Mouse (Mus musculus): ENCODE measurements around the gene Carmil1.

Carmil1 gene

DNA sequence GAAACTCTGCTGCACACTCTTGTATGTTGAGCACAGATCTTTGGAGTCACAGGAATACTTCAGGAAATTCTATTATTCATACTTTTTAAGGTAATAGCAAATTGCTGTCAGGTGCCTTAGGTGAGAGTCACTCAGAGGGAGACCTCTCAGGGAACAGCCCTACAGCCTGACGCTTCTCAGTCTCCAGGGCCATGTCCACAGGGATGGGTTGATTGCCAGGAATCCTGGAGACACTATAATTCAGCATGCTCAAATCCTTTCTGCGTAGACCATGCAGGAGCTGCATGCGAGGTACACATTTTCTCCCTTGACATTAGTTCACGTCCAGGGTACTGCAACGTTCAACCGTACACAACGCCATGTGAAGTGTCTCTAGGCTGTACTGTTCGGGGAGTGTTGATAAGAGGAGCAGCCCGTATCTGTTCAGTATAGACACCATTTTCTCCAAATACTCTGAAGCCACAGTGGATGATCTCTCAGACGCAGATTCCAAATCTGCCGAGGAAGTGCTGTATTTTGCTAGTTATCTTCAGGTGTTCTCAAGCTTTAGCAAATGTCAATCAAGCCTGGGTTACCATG lies 180.0 kb downstream of the Carmil1 start:
- no peak for DNase-seq

GRCm38 (mm10) chr13:24096573-24096972 lies 184.0 kb downstream of the Carmil1 start:
- no peak for DNase-seq

GRCm38 (mm10) chr13:24094825-24095547 lies 185.6 kb downstream of the Carmil1 start:
- no peak for DNase-seq

DNA sequence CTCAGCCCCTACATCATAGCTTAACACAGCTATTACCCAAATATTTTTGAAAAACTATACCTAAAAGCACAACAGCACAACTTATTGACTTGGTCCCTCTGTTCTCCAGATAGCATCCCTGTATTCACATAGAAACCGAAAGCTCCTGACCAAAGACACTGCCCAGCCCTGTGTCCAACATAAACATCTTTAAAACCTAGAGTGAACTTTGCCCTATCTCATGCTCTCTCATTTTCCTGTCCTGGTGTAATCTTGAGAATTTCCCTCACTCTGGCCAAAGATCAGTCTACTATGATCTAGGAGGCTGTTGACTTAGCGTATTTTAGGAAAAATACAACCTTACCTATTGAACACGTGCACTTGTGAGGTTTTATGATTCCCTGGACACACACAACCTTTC lies 187.5 kb downstream of the Carmil1 start:
- no peak for DNase-seq

DNA sequence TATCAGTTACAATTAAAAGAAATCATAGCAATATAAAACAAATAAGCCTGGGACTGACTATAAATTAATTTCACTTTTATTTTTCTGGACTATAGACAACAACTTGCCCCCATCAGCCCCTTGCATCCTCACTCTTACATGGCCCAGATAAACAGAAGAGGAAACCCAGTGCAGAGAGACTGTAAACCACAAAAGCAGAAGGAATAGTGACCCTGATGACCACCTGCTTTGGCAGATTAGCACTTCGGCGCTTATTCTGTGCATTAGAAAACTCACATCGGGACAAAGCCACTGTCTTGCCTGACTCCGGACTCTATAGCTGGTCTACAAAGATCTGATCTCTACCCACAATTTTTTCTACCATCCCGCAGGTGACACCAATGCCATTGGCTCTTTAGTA lies 188.5 kb downstream of the Carmil1 start:
- no peak for DNase-seq

DNA sequence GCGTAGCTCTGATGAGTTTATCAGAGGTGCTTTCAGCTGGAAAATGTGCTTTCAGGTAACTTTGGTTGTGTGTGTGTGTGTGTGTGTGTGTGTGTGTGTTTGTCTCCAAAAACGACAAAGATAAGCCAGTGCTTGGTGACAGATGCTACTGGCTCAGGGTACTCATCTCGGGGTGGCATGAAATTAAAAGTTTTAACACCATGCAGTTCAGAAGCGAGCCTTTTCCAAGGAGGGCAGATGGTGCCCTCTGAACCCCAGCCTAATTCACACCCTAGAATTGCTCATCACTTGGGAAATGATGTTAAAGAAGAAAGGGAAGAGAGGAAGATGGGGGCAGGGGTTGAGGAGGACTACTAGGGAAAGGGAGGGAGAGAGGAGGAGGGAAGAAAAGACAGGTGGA lies 198.4 kb downstream of the Carmil1 start:
- no peak for DNase-seq

DNA sequence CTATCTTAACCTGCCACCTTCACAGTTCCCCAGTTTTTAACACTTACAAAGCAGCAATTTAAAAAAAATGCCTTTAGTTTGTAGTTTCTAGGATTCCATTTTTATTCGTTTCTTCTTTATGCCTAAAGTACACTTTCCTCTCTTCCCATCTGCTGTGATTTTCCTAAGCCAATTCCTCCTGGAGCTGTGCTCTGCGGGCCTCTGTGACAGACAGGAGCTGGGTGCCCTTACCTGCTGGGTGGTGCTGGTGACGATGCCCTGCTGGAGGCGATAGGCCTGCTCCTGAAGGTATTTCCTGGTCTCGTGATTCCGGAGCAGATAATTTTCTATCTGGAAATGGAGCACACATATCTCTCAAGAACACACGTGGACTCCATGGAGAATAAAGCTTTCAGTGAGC lies 198.9 kb downstream of the Carmil1 start:
- DNase-seq: peak; percentile 24 to 31

- no peak for DNase-seq
Observed at GRCm38 (mm10) chr13:24072588-24072987, 208.0 kb downstream of the Carmil1 start.

- no peak for DNase-seq
Observed at GRCm38 (mm10) chr13:24067553-24067952, 213.0 kb downstream of the Carmil1 start.

GRCm38 (mm10) chr13:24065536-24065935 lies 215.1 kb downstream of the Carmil1 start:
- no peak for DNase-seq

GRCm38 (mm10) chr13:24062770-24063169 lies 217.8 kb downstream of the Carmil1 start:
- DNase-seq: no peak

DNA sequence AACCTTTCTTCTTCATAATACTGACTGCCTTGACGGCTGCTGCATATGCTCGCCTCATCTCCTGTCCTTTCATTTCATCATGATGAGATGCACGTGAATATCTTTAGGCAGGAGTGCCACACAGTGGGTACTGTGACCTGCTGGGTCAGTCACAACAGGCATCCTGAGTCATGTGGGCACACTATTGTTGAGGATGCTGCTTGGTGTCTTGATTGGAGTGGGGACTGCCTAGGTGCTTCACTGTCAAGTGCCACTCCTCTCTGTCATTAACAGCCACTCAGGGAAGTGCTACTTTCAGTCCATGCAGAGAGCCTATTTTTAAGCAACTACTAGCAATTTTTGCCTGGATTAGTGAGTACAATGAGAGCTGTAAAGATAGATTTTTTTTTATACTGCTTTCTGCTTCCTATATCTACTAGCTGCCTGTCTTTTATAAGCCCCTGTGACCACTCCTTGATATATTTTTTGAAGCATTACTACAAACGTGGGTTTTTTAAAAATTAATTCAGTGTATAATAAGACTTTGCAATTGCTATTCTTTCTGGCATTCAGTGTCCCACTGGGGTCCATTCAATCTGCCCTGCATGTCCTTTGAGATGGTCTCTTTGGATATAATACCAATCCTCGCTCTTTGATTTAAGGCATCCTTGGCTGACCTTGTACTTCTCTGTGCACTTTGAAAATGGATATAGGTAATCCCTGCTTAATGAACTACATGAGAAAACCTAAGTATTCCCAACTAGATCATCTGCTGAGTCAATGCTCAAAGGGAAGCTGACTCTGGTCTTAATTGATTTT lies 225.3 kb downstream of the Carmil1 start:
- no peak for DNase-seq

- no peak for DNase-seq
Observed at GRCm38 (mm10) chr13:24051496-24051895, 229.1 kb downstream of the Carmil1 start.

DNA sequence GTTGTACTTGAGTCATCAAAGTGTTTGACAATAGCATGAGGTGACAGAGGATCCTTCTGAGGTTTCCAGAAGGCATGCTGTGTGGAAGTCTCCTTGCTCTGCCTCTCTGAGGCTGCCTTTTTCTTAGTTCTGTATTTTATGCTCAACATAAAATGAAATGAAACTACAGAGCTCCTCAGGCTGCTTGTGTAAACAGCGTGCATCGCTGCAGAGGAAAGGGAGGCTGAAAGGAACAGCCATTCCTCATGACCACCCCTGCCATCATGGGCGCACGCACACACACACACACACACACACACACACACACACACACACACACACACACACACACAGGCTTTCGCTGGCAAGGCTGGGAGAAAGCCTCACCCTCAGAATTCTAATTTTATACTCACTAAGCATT lies 230.3 kb downstream of the Carmil1 start:
- DNase-seq: no peak

GRCm38 (mm10) chr13:24049267-24050034 lies 231.1 kb downstream of the Carmil1 start:
- DNase-seq: peak; percentile 77 to 79

DNA sequence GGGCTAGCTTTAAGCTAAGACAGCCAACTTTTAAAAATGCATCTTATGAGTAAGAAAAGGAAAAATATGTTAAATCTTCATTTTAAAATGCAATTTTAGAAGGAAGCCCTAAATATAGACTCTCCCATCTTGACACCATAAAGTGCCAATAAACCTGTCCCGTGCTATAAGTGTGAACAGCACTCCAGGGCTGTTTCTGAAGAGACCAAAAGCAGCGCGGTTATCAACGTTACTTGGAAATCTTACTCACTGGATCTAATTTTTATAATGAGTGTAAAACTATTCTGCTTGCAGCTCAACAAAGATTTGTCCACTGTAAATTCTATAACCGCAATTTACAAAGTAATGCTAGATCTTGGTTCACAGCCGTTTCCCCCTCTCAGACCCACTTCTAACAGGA lies 232.0 kb downstream of the Carmil1 start:
- no peak for DNase-seq

GRCm38 (mm10) chr13:24045271-24045670 lies 235.3 kb downstream of the Carmil1 start:
- DNase-seq: no peak

- no peak for DNase-seq
Observed at GRCm38 (mm10) chr13:24040221-24040620, 240.4 kb downstream of the Carmil1 start.

DNA sequence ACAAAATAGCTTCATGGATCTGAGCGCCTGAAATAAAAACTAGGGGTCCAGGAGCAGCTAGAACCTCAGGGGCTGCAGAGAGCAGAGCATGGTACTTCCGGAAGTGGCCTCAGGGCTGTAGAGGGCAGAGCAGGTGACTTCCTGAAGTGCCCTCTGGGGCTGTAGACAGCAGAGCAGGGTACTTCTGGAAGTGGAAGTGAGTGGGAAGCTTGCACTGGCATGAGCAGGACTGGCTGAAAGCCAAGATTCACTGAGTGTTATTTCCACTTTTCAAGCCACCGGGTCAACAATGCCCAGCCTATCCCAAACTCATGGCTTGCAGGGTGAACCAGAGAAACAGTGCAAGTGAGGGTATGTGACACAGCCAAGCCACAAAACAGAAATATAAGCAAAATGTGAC lies 243.1 kb downstream of the Carmil1 start:
- DNase-seq: no peak

DNA sequence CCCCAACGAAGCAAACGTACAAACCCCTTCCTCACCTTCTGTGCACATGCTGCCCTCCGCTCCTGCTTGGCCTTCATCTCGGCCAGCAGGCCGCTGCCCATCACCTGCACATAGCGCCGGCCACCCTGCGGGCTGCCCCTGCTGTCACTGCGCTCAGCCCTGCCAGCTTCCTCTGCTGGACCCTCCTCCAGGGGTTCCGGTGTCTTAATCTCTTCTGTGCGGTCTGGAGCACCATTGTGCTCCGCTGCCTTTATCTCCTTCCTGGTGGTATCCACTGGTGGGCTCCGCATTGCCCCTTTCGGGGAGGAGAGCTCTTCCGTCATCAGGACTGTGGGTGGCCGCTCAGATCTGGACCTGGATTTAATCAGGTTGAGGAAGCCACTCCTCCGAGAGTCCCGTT lies 244.4 kb downstream of the Carmil1 start:
- no peak for DNase-seq

DNA sequence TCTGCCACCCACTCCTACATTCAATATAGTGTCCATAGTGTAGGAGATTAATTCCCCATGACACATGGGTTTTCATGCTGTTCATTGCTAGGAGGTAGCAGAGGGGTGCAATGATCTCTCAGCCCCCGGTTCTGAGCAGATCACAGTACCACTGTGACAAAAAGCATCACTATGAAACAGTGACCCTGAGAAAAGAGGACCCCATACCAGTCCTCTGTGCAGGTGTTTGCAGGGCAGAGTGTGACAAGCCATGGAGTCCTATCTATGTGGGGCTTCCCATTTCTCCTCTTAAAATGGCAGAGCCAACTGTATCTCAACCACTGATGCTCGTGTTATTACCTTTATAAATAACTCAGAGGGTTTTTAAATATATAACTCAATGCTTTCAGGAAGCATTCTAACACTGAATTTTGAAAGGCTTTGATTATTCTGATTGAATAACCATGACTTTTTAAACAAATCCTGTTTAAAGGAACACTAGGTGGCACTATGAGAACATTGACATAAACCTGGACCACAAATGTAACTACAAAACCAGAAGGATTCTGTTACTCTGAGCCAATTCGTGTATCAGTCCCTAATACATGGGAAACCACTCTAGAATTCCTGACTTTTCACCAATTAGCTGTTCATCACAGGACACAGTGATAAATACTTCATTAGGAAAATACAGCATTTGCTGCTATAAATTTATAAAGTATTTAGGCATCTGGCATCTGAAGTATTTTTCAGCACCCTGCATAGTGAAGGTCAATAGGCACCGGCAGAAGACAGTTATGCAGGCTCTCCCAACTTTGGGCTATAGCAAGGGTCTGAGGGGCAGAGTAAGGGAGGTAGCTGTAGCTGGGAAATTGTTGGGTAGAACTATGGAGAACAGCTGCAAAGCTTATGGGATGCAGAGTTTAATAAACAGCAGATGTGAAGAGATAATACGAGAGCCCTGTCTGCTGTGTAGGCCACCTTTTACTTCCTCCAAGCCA lies 253.1 kb downstream of the Carmil1 start:
- DNase-seq: no peak

DNA sequence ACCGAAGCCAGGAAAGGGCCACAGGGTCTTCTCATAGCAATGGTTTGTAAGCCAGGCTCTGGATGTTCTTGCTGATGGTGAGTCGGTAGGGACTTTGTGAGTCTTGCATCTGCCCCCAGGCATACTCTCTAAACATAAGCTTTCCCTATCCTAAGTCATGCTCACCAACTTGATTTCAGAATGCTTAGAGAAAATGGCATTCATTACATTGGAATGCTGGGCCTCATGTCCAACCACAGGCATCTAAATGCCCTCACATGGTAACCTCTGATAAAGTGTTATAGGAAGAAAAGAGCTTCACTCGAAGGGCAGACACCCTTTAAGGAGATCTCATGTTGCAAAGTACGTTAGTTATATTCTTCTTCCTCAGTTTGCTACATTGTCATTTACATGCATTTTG lies 262.1 kb downstream of the Carmil1 start:
- DNase-seq: no peak

Measured in cerebellum, postnatal 36 days (tissue).